Mouse (Mus musculus) lung, postnatal 10 days (tissue): Measurements from ENCODE around the gene Prkca.

Experiments
- DNase-seq: peaks from one replicate; pipeline ENCODE4 v3.0.0; 2021

Prkca gene

GRCm38 (mm10) chr11:108199429-108199985 is 144.2 kb downstream of the Prkca start:
- no peak for DNase-seq

- DNase-seq: no peak
Measured at GRCm38 (mm10) chr11:108198592-108198991, 145.1 kb downstream of the Prkca start.

- DNase-seq: no peak
Measured at GRCm38 (mm10) chr11:108197427-108198218, 146.1 kb downstream of the Prkca start.

- no peak for DNase-seq
Measured at GRCm38 (mm10) chr11:108196796-108197195, 146.9 kb downstream of the Prkca start.

GRCm38 (mm10) chr11:108190298-108190697 is 153.4 kb downstream of the Prkca start:
- DNase-seq: no peak

GRCm38 (mm10) chr11:108189362-108189761 is 154.4 kb downstream of the Prkca start:
- DNase-seq: no peak

GRCm38 (mm10) chr11:108182421-108182820 is 161.3 kb downstream of the Prkca start:
- DNase-seq: no peak

- DNase-seq: no peak
Measured at GRCm38 (mm10) chr11:108181012-108181713, 162.6 kb downstream of the Prkca start.

- DNase-seq: no peak
Measured at GRCm38 (mm10) chr11:108178802-108179201, 164.9 kb downstream of the Prkca start.

GRCm38 (mm10) chr11:108178258-108178657 is 165.5 kb downstream of the Prkca start:
- no peak for DNase-seq

GRCm38 (mm10) chr11:108176715-108177114 is 167.0 kb downstream of the Prkca start:
- DNase-seq: no peak

- no peak for DNase-seq
Measured at GRCm38 (mm10) chr11:108171917-108172316, 171.8 kb downstream of the Prkca start.

GRCm38 (mm10) chr11:108171260-108171659 is 172.5 kb downstream of the Prkca start:
- DNase-seq: no peak

- DNase-seq: no peak
Measured at GRCm38 (mm10) chr11:108170107-108170506, 173.6 kb downstream of the Prkca start.

GRCm38 (mm10) chr11:108165725-108166124 is 178.0 kb downstream of the Prkca start:
- DNase-seq: peak; percentile 49

GRCm38 (mm10) chr11:108162639-108163038 is 181.1 kb downstream of the Prkca start:
- no peak for DNase-seq

- no peak for DNase-seq
Measured at GRCm38 (mm10) chr11:108162110-108162509, 181.6 kb downstream of the Prkca start.

- DNase-seq: no peak
Measured at GRCm38 (mm10) chr11:108160056-108160455, 183.7 kb downstream of the Prkca start.

GRCm38 (mm10) chr11:108158046-108158445 is 185.7 kb downstream of the Prkca start:
- no peak for DNase-seq

- DNase-seq: no peak
Measured at GRCm38 (mm10) chr11:108157074-108157473, 186.7 kb downstream of the Prkca start.

- no peak for DNase-seq
Measured at GRCm38 (mm10) chr11:108156107-108156506, 187.6 kb downstream of the Prkca start.

- DNase-seq: no peak
Measured at GRCm38 (mm10) chr11:108155088-108155580, 188.6 kb downstream of the Prkca start.

- DNase-seq: peak; percentile 36
Measured at GRCm38 (mm10) chr11:108153997-108154841, 189.5 kb downstream of the Prkca start.
